Mouse (Mus musculus) kidney, postnatal 10 days (tissue): Measurements from ENCODE around the gene Olfr1444.

Experiments
- DNase-seq: peaks from one replicate; pipeline ENCODE4 v3.0.0; 2021; ENCODE audit warnings: mixed read lengths

Gene Olfr1444

DNA sequence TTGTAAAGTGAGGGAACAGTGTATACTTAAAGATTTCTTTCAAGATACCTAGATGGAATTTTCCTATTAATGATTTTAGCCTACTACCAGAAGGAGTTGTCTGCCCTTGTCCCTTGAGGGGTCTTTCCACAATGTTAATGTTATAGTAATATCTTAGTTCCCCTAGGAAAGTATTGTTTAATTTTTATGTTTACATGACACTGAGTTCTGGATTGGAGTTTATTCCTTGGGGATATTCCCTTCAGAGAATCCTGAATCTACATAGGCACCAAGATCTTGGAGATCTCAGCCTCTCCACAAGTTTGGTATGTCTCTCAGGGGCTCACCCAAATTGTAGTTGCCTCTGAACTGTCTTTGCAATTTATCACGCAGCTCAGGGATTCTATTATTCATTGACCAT, at the start of gene Olfr1444:
Olfr1444 (plus strand) TSS at position 301 of the 400 bp plus-strand sequence.
- no peak for DNase-seq

DNA sequence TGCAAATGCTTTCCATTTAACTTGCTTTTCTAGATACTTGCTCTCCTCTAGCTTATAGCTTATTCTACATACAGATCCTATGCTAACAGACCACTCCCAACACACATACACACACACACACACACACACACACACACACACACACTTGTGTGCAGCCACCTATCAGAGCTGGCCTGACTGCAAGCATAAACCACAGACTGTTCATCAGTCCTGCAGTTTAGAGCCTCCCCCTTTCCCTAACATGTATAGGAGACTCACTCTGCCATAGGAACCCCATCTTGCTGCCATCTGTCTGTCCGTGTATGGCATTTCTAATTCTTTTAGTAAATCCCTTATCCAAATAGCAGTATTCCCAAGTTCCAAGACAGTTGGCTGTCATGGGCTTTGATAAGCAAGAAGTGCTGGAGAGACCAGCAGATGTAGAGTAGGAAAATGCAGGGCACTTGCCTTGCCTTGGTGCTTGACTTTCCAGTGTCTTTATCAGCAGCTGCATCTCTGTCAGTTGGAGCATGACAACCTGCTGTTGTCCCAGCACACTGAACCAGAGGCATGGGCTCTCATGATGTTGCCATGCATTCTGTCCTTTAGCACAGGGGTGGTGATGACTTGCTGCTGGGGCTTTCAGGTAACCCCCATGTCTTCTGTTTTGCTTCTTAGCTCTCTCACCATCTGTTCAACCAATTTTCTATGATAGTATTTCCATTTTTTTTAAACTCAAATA, 44.3 kb upstream of the Olfr1444 start:
- DNase-seq: no peak

DNA sequence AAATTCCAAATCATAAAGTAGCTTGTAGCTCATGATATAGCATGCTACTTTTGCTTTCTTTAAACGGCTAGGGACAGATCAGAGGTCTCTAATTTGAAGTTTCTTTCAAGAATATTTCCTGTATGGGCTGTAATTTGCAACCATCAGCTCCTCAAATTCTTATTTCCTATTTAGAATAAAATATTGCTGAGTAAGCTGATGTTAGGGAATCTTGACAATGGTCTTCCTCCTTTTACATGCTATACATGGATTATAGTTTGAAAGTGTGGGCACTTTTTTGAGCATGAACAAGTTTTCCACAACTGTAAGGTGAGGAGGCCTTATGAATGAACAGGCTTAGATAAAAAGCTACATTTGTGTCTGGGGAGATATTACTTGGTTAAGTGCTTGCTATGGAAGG, 43.2 kb upstream of the Olfr1444 start:
- no peak for DNase-seq

DNA sequence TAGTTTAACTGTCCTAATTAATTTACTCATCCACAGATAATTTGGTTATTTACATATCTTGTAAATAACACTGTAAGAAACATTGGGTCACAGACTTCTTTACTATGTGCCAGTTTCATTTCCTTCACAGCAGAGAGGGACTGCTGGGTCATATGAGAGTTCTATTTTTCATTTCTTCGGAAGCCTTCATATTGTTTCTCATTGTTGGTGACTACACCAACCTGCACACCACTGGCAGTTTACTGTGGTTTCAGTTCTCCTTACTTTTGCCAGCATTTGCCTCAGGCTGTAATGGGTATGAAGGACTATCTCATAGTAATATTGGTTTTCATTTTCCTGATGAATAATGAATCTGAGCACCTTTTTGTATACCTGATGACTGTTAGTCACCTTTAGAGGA, 38.6 kb upstream of the Olfr1444 start:
- DNase-seq: no peak

DNA sequence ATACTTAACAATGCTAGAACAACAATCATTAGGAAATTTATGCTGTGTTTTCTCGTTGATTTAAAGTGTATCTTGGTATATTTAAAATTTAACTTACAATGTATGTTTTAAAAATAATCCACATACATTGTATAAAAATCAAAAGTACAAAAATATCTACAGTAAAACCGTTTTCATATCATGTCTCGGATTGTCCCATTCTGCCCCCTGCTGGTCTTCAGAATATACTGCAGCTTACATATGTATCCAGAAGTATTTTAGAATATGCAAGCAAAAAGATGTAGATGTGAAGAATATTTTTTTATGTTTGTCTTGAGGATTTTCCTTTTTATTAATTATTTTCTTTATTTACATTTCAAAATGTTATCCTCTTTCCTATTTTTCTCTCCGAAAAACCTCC, 36.7 kb upstream of the Olfr1444 start:
- peak; percentile 43 for DNase-seq

DNA sequence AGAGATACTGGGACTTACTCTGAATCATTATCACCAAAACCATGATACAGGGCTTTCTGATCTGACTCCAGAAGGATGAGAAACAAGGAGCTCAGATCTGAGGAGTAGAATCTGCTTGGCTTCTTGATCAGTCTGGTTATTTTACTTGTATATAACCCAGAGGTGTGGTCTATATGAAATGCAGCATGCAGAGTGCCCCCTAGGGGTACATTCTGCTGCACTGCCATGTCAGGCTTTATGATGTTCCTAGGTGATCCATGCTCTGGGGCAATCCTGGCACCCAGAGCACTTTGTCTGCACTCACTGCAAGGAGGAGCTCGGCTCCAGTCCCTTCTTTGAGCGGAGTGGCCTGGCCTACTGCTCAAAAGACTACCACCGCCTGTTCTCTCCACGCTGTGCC, 32.5 kb upstream of the Olfr1444 start:
- DNase-seq: peak; percentile 13

DNA sequence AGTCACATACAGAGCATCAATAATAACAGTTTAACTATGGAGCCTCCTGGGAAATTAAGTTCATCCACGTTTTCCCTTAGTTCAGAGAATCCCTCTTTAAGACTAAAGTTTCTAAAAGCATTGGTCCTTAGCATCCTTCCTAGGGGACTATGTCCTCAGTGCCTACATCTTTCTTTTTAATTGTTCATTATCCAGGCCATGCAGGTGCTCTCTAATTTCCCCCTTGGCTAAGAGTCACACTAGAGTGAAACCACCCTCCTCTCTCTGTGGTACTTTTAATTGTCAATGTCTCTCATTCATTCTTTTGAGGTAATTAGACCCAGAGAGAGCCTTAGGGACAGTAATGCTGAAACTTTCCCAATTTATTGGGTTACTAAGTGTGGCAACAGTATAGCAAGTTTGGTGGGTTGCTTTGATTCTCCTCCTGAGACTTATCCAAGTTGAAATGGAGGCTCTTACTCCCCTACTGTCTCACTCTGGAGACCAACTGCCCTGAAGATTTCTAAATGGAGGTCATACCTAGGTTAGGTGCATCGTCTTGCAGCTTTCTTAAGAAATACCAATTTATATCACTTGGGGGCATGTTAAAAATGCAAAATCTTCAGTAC, 26.2 kb upstream of the Olfr1444 start:
- DNase-seq: no peak

DNA sequence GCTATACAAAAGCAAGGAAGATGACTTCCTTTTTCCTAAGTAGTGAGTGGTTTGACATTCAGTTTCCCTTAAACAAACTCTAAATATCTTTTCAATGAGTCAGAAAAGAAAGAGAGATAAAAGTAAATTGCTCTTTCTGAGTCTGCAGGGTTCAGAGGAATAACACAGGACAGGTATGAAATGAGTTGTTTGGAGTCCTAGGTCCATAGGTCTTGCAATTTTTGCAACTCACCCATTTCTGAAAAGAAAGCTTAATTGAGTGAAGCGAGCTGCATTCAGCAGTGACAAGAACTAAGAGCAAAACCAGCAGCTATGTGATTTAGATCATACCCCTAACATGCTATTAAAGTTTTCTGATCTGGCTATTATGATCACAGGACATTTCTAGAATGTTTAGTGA, 25.5 kb upstream of the Olfr1444 start:
- no peak for DNase-seq

DNA sequence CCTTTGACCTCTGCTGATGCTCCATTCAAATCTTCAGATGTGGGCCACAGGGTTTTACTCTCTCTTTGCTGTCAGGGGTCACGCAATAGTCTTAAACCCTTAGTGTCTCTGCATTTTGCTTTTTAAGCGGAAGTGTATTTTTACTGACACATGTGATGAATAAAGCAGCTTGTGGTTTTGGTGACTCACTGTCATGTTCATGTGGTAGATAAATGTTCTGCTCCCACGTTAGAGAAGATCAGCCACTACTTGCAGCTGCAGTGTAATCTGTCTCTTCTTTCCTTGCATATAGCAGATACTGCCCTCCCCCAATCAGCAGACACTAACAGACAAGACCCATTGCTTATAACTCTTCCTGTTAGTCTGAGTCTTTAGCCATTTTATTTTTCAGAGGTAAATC, 23.5 kb upstream of the Olfr1444 start:
- DNase-seq: no peak

DNA sequence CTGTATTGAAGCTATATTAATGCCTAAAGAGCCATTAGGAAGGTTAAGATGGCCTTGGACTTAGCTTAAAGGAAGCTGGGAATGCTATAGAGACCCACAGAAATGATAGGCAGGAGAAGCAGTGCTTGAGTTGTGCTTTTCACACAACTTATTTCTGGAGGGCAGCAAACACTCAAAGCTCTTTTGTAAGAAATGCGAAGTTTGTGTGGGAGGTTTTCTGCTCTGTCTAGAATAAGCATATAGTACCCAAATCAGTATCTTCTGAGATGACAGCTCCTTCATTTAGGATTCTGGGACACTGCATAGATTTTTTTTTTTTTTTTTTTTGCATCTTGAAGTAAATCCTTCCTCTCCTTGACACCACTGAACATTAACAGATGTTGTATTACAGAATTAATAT, 18.6 kb upstream of the Olfr1444 start:
- no peak for DNase-seq

DNA sequence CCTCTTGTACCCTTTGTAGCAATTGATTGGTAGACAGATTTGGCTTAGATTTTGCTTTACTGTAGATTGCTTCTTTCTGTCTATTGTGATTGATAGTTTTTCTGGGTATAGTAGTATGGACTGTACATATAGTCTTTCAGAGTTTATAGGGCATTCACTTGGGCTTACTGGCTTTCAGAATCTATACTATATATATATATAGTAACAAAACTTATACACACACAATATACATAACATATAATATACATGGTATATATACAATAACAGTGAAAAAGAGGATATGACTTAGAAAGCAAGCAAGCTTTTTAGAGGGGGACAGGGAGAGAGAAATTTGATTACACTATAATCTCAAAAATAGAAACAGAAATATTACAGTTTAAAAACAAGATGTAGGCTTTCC, 10.7 kb upstream of the Olfr1444 start, which contains the start of gene Gm5244:
Gm5244 (plus strand) TSS at position 301 of the 400 bp plus-strand sequence.
- DNase-seq: no peak

DNA sequence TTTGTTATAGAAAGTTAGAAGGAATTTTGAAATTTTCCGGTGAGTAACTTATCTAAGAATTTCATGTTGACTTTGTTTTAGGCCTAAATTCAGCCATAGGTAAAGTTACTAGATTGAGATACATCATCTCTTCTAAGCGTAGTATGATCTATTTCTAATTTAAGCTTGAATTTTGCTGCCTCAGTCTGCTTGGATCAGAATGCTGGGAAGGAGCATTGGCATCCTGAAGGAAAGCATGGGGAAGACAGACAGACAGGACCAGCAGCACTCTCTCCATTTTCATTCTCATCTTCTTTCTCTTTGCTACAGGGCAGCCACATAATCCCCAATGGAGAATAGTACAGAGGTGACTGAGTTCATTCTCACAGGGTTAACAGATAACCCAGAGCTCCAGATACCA, 26.5 kb downstream of the Olfr1444 start, which contains the start of gene Olfr1445:
Olfr1445 (plus strand) TSS at position 301 of the 400 bp plus-strand sequence.
- no peak for DNase-seq

DNA sequence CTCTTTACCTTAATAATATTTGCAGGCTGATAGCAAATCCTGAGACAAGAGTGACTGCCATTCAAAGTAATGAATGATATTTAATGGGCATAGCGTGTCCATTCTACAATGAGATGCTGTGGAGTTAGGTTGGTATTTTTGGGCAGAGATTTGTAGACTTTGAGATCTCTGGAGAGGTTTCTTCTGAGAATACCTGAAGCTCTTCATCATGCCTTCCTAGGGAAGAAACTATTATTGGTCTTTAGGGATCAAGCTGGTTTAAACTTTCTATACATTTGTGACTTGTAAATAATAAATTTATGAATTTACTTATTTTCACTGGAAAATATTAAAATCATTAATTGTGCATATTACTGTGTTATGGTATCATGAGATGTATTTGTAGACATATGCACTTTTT, 36.3 kb downstream of the Olfr1444 start, which contains the start of gene Olfr1446:
Olfr1446 (minus strand) TSS at position 101 of the 400 bp plus-strand sequence.
- DNase-seq: no peak

DNA sequence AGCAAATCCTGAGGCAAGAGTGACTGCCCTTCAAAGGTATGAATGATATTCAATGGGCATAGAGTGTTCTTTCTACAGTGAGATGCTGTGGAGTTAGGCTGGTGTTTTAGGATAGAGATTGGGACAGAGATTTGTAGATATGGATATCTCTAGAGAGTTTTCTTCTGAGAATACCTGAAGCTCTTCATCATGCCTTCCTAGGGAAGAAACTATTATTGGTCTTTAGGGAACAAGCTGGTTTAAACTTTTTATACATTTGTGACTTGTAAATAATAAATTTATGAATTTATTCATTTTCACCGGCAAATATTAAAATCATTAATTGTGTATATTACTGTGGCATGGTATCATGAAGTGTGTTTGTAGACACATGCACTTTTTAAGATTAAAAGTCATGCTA, 46.6 kb downstream of the Olfr1444 start, which contains the start of gene Olfr1447:
Olfr1447 (minus strand) TSS at position 101 of the 400 bp plus-strand sequence.
- DNase-seq: no peak
